Mouse (Mus musculus) lung, postnatal 14 days (tissue): ENCODE measurements around the gene Zar1l.
"Not testable (repeated sequence)": the region's sequence is repeated elsewhere in the genome, so short reads cannot be mapped to it uniquely, and the experiment has no call there.

ENCODE experiments used
- DNase-seq: peaks from one replicate; pipeline ENCODE4 v3.0.0; 2021

The Zar1l gene

DNA sequence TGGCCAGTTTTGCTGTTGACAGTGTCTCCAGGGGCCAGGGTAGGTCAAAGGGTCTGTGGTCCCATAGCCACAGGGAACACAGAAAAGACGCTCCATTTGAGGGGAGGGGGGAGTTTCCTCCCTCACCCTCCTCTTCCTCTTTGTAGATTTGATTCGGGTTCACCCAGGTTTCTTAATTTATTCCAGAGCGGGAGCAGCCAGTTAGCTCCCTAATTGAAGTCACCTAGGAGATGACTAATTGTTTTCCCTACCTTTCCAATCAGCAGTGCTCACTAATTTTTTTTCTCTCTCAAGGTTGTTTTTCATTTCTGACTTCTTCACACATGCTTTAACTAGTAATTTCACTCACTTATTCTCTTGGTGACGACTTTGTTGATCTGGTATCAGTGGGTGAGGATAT is at the start of gene Zar1l:
TSS of gene Zar1l (minus strand) at position 101 of the 400 bp plus-strand sequence.
- no peak for DNase-seq

DNA sequence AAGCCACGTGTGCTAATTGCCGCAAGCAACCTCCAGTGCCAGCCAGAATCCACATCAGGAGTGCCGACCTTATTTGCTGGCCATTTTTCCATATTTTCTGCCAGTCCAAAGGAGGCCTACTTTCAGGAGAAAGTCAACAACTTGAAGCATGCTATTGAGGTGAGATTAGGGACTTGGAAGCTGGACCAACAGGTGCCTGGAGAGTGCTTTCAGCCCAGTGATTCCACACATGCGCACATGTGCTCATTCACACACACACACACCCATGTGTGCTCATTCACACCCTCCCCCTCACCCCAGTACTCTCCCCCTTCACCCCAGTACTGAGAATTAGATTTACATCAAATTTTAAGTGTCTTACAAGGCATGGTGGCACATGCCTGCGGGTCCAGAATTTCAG is 49.0 kb upstream of the Zar1l start:
- peak; percentile 16 for DNase-seq

DNA sequence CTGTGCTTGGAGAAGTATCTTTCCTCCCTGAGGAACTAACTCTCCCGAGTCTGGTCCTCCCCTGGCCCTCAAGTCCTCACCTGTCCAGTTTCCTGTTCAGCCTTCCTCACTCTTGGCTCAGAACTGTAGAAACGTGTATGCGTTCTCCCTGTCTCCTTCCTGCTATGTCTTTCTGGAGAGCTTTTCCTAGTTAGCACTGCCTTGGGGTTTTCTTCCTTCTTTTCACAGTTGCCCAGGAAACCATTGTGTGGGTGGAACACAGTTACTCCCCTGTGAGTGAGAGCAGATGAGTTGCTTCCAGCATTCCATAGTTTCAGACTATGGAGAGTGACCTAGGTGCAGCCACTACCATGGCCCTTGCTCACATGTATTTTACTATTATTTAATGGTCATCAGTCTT is 48.3 kb upstream of the Zar1l start:
- no peak for DNase-seq

DNA sequence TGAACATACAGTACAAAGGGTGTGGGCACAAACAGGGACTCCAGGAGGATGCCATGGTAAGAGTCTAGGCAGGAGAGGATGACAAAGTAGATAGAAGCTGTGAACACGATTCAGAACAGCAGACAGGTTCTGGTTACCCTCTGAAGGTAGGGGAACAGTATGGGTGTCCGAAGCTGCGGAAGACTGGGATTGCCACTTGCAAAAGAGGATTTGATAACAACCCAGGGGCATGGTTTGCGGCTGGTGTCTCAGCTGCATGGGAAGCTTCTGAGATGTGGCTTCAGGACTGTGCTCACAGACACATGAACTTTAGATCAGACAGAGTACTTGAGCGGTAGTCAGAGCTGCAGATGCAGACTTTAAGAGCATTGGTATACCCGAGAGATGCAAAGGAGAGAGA is 46.5 kb upstream of the Zar1l start:
- DNase-seq = no peak

DNA sequence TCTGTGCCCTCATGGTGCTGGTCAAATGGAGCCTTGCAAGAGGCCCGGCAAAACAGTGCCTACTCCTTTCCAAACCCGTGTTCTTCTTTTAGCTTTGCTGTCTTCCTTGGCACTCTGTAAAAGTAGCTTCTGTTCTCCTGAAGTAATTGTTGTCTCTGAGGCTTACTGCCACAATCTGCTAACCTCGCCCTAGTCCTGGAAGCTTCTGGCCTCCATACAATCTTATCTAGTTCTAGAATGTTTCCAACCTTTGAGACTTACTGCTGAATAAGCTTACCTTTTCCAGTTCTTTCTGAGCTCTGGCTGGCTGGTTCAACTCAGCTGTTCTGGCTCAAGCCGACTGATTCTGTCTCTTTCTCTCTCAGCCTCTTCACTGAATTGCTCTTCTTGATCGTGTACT is 43.8 kb upstream of the Zar1l start:
- DNase-seq = no peak

DNA sequence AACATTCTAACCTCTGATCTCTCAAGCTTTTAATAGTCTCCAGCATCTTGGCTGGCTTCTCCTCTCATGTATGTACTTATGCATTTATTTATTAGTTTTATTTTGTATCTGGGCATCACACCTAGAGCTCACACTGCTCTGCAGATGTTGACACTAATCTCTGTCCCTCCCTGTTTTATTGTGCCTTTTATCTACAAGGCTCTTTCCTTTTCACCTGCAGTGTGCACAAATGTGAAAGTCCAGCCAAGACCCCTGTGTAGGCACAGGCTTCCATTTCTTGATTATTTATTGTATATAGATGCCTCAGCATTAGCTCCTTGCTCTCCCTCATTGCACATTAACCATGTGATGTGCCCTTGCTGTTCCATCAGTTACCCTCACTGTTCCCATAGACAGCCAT is 43.4 kb upstream of the Zar1l start:
- no peak for DNase-seq

DNA sequence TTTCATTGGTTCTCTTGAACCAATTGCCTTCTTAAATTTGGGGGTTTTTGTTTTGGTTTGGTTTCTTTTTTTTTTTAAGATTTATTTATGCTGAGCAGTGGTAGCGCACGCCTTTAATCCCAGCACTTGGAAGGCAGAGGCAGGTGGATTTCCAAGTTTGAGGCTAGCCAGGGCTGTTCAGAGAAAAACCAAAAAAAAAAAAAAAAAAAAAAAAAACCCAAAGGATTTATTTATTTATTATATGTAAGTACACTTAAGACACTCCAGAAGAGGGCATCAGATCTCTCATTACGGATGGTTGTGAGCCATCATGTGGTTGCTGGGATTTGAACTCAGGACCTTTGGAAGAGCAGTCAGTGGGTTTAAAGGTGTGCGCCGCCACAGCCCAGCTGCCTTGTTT is 42.9 kb upstream of the Zar1l start:
- DNase-seq = no peak

DNA sequence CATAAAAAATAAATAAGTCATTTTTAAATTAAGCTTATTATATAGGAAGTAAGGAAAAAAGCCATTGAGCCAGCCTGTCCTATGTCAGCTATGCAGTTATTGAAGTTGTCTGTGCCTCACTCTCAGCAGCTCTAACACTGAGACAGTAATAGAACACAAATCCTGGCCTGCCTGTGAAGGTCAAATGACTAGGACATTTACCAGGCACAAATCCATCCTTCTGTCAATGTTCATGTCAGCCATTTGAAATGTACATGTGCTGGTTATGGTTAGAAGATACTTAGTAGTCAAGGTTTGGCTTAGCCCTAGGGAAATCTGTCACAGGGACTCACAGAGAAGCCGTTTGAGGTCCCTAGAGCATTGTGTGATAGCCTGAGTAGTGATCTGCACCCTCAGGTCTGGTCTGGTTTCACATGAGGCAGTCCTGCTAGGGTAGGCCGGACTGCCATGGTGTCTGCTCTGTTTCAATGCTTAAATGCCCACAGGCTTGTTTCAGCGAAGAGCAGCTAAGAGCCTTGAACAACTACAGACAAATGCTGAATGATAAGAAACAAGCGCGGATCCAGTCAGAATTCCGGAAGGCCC is 41.6 kb upstream of the Zar1l start:
- DNase-seq = no peak

DNA sequence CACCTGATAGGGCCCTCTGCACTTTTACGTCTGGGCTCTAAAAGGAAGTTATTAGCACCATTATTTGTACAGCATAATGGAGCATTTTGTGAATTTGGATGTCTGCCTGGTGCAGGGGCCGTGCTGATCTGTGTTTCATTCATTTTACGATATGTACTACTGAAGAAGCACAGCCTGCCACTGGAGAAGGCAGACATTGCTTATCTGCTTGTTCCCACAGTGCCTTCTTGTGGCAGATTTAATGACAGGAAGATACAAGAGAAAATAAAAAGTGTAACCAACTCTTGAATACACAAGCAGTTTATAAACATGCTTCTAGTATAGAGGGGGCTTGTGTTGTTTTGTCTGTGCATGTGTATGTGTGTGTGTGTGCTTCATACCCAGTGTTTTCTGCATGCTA is 33.7 kb upstream of the Zar1l start:
- no peak for DNase-seq

DNA sequence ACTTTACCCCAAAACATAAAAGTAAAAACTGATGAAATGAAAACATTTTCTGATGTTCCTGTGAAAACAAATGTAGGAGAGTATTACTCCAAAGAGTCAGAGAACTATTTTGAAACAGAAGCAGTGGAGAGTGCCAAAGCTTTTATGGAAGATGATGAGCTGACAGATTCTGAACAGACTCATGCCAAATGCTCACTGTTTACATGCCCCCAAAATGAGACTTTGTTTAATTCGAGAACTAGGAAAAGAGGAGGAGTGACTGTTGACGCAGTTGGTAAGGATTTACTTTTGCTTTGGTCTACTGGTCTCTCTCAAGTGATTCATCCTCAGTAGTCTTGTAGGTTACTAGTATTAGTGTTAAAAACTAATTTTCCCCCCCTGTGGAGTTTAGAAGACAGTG is 25.2 kb upstream of the Zar1l start:
- no peak for DNase-seq

DNA sequence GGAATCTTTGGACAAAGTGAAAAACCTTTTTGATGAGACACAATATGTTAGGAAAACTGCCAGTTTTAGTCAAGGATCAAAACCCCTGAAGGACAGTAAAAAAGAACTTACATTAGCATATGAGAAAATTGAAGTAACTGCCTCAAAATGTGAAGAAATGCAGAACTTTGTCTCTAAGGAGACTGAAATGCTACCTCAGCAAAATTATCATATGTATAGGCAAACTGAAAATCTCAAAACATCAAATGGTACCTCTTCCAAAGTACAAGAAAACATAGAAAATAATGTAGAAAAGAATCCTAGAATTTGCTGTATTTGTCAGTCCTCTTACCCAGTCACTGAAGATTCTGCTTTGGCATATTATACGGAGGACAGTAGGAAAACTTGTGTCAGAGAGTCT is 23.3 kb upstream of the Zar1l start:
- DNase-seq = no peak

DNA sequence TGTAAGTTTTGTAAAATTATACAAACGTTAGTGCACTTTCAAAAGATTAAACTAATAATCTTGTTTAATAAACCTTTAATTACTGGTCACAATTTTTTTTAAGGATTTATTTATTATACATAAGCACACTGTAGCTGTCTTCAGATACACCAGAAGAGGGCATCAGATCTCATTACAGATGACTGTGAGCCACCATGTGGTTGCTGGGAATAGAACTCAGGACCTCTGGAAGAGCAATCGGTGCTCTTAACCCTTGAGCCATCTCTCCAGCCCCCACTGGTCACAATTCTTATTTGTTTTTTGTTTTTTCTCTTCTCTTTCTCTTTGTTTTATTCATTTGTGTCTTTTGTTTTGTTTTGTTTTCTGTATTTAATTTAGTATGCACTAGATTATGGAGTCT is 7.3 kb upstream of the Zar1l start:
- DNase-seq = no peak

DNA sequence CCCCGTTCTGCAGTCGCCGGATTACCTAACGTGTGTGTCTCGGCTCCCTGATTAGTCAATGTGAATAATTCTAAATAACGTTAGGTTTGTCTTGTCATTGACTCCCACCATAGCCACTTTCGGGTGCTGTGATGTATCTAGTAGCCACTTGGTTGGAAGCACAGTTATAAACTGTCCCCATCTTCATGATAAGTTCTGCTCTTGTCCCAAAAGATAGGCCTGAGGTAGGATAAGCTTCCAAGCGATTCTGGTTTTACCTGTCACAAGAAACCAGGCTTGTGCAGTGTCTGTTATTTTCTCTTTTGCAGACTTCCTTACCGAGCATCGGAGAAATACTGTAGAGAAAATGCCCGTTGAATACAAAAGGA is 4.9 kb upstream of the Zar1l start:
- no peak for DNase-seq

DNA sequence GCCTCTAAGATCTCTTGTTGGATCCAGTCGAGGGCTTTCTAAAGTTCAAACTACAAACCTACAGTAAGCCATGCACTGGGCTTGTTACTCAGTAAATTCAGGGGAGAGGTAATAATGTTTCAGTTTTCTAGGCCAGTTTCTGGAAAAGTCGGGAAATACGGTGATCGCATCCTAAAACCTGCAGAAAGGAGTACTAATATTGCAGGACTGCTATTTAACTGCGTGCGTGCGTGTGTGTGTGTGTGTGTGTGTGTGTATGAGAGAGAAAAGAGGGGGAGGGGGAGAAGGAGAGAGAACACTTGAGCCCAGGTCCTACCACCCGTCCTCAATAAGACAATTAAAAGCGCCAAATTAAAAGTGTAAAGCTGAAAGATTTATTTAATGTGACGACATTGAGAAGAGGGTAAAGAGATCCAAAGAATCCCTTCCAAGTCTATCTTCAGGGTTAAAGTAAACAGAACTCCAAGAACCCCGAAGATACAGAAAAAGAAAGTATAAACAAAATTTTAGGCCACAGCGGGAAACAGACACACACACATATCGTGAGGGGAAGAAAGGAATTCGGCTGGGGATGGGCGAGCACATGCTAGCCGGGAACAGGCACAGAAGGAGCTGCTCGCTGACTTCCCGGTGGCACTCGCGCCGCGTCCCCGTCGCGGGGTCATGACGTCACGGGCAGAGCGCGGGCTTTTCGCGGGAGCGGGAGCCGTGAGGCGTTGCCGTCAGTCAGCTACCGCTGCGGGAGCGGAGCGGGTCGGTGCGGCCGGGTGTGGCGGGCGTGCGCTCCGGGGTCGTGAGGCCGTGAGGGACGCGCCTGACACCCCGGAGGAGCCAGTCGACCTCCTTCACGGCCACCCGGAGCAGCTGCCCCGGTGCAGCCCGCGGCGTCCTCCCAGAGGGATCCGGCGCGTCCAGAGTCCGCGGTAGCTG is 4.2 kb upstream of the Zar1l start, which contains the start of gene Brca2:
TSS of gene Brca2 (plus strand) at position 694 of the 930 bp plus-strand sequence.
- peak; percentile 93 for DNase-seq

DNA sequence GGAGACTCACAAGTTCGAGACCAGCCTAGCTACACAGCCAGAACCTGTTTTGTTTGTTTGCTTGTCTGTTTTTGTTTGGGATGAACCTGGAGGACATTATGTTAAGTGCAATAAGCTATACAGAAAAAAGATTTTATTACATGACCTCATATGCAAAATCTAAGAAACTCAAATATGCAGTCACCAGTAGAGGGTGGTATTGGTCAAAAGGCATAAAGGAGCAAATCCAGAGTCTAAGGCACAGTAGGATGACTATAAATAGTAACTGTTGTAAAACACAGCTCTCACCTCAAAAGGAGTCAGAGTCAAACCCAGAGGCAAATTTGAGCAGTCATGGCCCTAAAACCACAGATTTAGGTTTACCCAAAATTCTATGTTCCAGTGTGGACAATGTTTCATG is 1.6 kb upstream of the Zar1l start:
- DNase-seq = no peak

DNA sequence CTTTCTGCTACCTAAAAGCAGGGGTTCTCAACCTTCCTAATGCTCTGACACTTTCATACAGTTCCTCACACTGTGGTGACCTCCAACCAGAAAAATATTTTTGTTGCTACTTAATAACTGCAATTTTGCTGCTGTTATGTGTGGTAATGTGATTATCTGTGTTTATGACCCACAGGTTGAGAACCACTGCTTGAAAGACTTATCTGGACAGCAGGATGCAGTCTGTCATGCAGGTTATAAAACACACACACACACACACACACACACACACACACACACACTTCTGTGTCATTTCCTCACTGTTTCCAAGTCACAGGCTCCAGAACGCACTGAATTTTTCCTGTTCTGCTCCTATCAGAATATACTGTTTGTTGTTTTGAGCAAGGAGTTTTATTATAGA is 3.9 kb downstream of the Zar1l start:
- DNase-seq = no peak

DNA sequence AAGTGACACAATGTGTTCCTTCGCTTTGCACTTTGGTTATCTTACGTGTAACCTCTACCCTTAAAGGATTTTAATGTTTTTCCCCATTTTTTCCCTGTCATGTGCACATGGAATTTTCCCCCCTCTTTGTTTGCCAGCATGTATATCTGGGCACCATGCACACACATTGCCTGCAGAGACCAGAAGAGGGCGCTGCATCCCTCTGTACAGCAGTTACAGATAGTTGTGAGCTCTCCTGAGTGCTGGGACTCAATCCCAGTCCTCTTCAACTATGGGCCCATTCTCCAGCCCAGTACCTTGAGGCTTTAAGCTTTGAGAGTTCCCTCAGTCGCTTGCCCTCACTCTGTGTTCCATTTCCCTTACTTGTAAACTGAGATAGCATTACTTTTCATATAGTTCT is 4.7 kb downstream of the Zar1l start:
- DNase-seq = no peak

DNA sequence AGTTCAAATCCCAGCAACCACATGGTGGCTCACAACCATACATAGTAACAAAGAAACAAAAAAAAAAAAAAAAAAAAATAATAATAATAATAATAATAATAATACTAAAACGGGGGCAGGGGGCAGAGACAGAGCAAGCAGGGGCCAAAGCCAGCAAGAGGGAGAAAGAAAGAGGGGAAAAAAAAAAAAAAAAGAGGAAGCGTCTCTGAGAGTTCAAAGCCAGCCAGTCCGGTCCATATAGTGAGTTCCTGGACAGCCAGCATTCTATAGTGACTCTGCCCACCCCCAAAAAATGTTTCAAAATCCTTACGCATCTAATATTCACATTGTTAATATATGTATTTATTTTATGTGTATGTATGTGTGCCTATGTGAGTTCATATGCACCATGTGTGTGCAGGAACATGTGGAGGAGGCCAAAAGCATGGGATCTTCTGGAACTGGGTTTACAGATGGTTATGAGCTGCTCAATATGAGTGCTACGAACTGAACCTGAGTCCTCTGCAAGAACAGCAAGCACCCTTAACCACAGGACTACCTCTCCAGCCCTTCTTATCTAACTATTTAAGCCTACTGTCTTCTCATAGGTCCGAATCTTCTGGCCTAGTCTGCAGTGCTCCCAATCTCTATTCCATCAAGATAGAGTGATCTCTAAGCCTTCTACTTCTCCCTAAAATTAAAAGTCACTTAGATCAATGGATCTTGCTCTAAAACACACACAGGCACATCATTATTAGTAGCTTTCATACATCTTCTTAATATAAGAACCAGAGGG is 7.3 kb downstream of the Zar1l start:
- DNase-seq = no peak

DNA sequence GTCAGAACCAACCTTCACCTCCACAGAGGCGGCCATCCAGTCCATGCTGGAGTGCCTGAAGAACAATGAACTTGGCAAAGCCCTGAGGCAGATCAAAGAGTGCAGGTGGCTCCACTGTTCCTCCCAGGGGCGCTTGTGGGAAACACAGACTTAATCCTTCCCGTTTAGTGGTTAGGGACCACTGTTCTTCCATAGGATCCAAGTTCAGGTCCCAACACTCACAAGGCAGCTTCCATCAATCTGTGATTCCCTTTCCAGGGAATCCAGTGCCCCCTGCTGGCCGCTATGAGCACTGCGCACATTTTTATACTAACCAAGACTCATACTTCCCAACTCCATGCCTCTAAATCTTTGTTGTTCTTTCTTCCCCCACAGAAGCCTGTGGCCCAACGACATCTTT is 22.2 kb downstream of the Zar1l start:
- DNase-seq = peak; percentile 57

DNA sequence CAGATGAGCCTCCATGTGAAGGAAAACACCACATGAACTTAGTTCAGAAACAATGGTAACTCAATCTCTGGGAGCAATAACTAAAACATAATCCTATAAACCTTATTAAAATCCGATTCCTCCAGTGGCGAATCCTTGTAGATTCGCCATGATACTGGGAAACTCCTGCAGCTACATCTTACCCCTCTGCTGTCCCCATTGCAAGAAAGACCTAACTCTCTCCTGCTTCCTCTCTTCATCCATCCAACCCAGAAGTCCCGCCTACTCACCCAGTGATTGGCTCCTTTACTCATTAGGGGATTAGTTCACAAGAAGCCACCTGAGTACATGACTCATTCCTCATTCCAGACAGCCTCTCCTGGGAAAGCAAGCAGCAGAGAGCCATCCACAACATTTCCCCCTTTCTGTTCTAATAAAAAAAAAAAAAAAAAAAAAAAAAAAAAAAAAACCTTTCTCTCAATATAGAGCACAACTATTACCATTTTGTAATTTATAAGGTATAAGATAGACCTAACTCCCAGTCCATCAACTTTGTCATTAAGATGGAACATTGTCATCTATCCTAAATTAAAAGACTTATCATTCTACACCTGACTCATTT is 26.3 kb downstream of the Zar1l start:
- not testable (repeated sequence) for DNase-seq

DNA sequence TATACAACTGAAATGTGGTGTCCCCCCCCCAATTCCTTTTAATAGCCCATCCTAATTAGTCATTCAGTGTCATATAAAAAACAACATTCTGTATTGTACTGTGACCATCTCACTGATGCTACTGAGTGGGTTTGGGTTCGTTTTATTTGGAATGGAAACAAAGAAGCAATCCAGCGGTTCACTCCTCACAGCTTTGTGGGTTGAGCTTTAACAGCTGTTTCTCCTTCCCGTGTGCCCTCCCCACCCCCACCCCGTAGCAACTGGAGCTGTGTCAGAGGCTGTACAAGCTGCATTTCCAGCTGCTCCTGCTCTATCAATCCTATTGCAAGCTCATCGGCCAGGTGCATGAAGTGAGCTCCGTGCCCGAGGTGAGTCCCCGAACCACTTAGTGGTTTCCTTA is 27.1 kb downstream of the Zar1l start:
- no peak for DNase-seq

DNA sequence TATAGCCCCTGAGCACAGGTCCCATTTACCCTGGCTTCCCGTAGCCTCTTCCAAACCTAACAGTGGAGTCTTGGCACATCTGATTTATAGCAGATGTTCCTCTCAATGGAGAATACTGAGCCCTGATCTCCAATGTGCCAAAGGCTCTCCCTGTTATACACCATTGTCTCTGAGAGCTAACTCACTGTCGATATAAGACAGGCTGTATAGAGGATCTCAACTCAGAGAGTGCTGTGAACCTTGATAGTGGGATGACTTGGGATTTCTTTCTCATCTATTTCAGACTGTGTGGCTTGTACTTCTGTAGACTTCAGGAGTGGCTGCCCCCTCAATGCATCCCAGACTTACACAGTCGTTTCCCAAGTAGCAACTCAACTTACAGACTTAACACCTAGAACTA is 27.7 kb downstream of the Zar1l start:
- DNase-seq = no peak

DNA sequence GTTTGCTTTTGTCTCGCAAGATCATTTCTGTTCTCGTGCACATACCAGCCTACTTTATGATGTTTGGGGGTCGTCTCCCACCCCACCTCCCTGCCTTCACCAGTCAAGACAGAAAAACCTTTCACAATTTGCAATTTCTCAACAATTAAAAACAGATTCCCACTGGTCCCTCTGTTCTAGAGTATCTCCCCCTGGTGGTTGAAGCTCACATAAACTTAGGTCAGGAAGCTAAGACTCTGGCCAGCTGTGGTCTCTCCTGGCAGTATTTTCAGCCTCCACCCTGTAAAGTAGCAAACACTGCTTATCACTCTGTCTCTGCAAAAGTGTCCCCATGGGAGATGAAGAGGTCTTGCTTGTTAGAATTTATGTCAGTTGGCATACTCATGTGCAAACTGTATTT is 32.8 kb downstream of the Zar1l start:
- peak; percentile 67 for DNase-seq
